Mouse (Mus musculus): Measurements from ENCODE around the gene Ace. TPM values are rescaled to one million over a fixed set of nuclear protein-coding genes. Genes with fewer than 3 reads are reported as not detected.
A peak's percentile ranks its signal among the peaks of the same experiment; 100 is the strongest.

Ace gene
- 4.9 and 8.9 TPM in 2 replicates for polyA plus RNA-seq (2012; rRNA removed)

DNA sequence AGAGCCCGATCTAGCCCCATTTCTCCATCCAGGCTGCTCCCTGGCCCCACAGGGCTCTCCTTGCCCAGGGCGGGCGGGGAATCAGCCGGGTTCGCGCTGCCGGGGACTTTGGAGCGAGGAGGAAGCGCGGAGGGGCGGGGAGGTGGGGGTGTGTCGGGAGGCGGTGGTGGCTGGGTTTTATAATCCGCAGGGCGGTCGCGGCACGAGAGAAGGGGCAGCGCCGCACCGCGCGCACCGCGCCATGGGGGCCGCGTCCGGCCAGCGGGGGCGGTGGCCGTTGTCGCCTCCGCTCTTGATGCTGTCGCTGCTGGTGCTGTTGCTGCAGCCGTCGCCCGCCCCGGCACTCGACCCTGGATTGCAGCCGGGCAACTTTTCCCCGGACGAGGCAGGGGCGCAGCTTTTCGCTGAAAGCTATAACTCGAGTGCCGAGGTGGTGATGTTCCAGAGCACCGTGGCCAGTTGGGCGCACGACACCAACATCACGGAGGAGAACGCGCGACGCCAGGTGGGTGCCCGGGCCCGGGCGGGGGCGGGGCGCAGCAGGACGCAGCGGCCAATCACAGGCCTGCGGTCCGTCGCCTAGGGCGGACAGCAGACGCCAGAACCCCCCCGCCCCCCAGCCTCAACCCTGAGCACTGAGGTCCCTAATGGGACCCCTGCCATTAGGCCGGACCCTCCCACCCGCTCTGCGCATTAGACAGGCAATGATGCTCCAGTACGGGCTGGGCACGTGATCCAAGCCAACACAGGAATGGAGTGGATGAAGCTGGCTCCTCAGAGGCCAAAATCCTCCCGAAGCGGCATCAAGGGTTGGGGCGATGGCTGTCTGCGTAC, at the start of gene Ace:
TSS of gene Ace (plus strand) at position 205 of the 834 bp plus-strand sequence.
- DNase-seq (ENCODE audit: low read depth) = peak; percentile 47
- TF ChIP-seq POLR2A (IDR thresholded peaks at IDR 0.05; ENCODE audit: borderline replicate concordance, extremely low read depth, insufficient read depth, insufficient read length, poor library complexity, severe bottlenecking) (no peak), CTCF (IDR thresholded peaks at IDR 0.05; ENCODE audit: borderline replicate concordance, extremely low read depth, insufficient read depth, insufficient read length) (no peak)

GRCm38 (mm10) chr11:105920098-105920785, 47.5 kb upstream of the Ace start:
- TF ChIP-seq CTCF (IDR thresholded peaks at IDR 0.05; ENCODE audit: borderline replicate concordance, extremely low read depth, insufficient read depth, insufficient read length) (no peak), POLR2A (IDR thresholded peaks at IDR 0.05; ENCODE audit: borderline replicate concordance, extremely low read depth, insufficient read depth, insufficient read length, poor library complexity, severe bottlenecking) (no peak)
- no peak for DNase-seq (ENCODE audit: low read depth)

- TF ChIP-seq CTCF (IDR thresholded peaks at IDR 0.05; ENCODE audit: borderline replicate concordance, extremely low read depth, insufficient read depth, insufficient read length) = no peak
- no peak for TF ChIP-seq POLR2A (IDR thresholded peaks at IDR 0.05; ENCODE audit: borderline replicate concordance, extremely low read depth, insufficient read depth, insufficient read length, poor library complexity, severe bottlenecking)
- no peak for DNase-seq (ENCODE audit: low read depth)
Measured at GRCm38 (mm10) chr11:105920836-105921235, 46.9 kb upstream of the Ace start.

GRCm38 (mm10) chr11:105921275-105921674, 46.5 kb upstream of the Ace start:
- TF ChIP-seq POLR2A (IDR thresholded peaks at IDR 0.05; ENCODE audit: borderline replicate concordance, extremely low read depth, insufficient read depth, insufficient read length, poor library complexity, severe bottlenecking) (no peak), CTCF (IDR thresholded peaks at IDR 0.05; ENCODE audit: borderline replicate concordance, extremely low read depth, insufficient read depth, insufficient read length) (no peak)
- no peak for DNase-seq (ENCODE audit: low read depth)

GRCm38 (mm10) chr11:105922769-105923663, 44.7 kb upstream of the Ace start:
- DNase-seq (ENCODE audit: low read depth) = no peak

GRCm38 (mm10) chr11:105927065-105928030, 40.4 kb upstream of the Ace start:
- TF ChIP-seq POLR2A (IDR thresholded peaks at IDR 0.05; ENCODE audit: borderline replicate concordance, extremely low read depth, insufficient read depth, insufficient read length, poor library complexity, severe bottlenecking) (no peak), CTCF (IDR thresholded peaks at IDR 0.05; ENCODE audit: borderline replicate concordance, extremely low read depth, insufficient read depth, insufficient read length) (peak; percentile 86)
- DNase-seq (ENCODE audit: low read depth) = peak; percentile 92

More at GRCm38 (mm10) chr11:105922769-105923663, 44.7 kb upstream of the Ace start:
- TF ChIP-seq CTCF (IDR thresholded peaks at IDR 0.05; ENCODE audit: borderline replicate concordance, extremely low read depth, insufficient read depth, insufficient read length) = no peak
- TF ChIP-seq POLR2A (IDR thresholded peaks at IDR 0.05; ENCODE audit: borderline replicate concordance, extremely low read depth, insufficient read depth, insufficient read length, poor library complexity, severe bottlenecking) = no peak

DNA sequence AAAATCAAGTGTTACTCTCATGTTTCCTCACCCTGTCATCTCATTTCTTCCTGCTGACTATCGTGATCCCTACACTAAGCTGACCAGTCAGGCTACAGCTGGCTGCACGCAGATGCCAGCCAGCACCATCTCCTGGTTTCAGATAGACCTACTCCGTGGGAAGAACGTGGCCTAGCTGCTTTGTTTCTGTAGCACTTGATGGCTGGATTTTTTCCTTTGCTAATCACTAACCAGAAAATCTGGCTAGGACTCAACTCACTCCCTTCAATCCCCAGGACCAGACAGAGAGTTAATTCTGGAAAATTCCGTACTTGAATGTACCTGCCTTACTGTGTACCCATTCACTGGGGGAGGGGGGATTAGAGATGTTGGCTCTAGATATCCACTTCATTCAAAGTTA, 39.6 kb upstream of the Ace start:
- TF ChIP-seq CTCF (IDR thresholded peaks at IDR 0.05; ENCODE audit: borderline replicate concordance, extremely low read depth, insufficient read depth, insufficient read length) = no peak
- TF ChIP-seq POLR2A (IDR thresholded peaks at IDR 0.05; ENCODE audit: borderline replicate concordance, extremely low read depth, insufficient read depth, insufficient read length, poor library complexity, severe bottlenecking) = no peak
- DNase-seq (ENCODE audit: low read depth) = no peak

GRCm38 (mm10) chr11:105931380-105931779, 36.4 kb upstream of the Ace start:
- TF ChIP-seq POLR2A (IDR thresholded peaks at IDR 0.05; ENCODE audit: borderline replicate concordance, extremely low read depth, insufficient read depth, insufficient read length, poor library complexity, severe bottlenecking) (no peak), CTCF (IDR thresholded peaks at IDR 0.05; ENCODE audit: borderline replicate concordance, extremely low read depth, insufficient read depth, insufficient read length) (no peak)

DNA sequence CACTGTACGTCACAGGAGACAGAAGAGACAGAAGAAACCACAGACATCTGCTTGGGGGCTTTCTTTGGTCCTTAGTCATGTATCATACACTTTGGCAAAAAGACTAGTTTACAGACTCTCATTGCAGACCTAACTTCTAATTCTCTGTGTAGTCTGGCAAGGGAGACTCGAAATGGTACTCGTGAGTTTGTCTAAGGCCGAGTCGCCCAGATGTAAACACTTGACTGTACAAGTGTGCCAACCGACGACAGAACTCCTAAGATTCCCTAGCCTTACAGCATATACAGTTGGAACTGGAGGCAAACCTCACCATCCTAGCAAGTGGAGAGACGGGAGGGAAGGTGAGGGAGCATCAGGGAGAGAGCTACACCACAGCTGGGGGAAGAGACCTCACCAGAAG, 34.0 kb upstream of the Ace start:
- TF ChIP-seq POLR2A (IDR thresholded peaks at IDR 0.05; ENCODE audit: borderline replicate concordance, extremely low read depth, insufficient read depth, insufficient read length, poor library complexity, severe bottlenecking) (no peak), CTCF (IDR thresholded peaks at IDR 0.05; ENCODE audit: borderline replicate concordance, extremely low read depth, insufficient read depth, insufficient read length) (no peak)
- DNase-seq (ENCODE audit: low read depth) = no peak

More at GRCm38 (mm10) chr11:105931380-105931779, 36.4 kb upstream of the Ace start:
- DNase-seq (ENCODE audit: low read depth) = no peak

GRCm38 (mm10) chr11:105934303-105934711, 33.4 kb upstream of the Ace start:
- no peak for TF ChIP-seq CTCF (IDR thresholded peaks at IDR 0.05; ENCODE audit: borderline replicate concordance, extremely low read depth, insufficient read depth, insufficient read length)
- no peak for TF ChIP-seq POLR2A (IDR thresholded peaks at IDR 0.05; ENCODE audit: borderline replicate concordance, extremely low read depth, insufficient read depth, insufficient read length, poor library complexity, severe bottlenecking)
- DNase-seq (ENCODE audit: low read depth) = no peak
